Mouse (Mus musculus): ENCODE measurements around the gene Hunk.

Gene Hunk

GRCm38 (mm10) chr16:90385688-90386513 lies at the start of gene Hunk:
TSS of gene Hunk (plus strand) at chr16:90386013.
- DNase-seq (ENCODE audit: low read depth, low spot score), result peak; percentile 67

DNA sequence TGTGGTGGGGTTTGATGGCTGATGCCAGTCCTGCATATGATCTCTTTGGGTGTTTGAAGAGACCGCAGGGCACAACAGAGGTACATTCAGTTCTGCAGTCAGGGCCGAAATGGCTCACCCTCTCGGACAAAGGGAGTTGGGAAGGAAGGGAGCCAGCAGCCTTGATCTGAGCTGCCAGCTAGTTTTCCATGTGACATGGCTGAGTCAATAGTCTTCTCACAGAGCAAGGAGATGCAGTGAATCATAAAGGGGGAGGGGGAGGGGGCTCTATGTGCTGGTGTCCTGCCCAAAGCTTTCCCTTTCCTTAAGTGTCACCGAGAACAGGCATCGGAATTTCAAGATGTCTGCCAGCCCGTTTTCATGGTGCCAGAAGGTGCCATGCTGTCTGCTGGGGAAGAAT lies 46.8 kb upstream of the Hunk start:
- no peak for DNase-seq (ENCODE audit: low read depth, low spot score)

DNA sequence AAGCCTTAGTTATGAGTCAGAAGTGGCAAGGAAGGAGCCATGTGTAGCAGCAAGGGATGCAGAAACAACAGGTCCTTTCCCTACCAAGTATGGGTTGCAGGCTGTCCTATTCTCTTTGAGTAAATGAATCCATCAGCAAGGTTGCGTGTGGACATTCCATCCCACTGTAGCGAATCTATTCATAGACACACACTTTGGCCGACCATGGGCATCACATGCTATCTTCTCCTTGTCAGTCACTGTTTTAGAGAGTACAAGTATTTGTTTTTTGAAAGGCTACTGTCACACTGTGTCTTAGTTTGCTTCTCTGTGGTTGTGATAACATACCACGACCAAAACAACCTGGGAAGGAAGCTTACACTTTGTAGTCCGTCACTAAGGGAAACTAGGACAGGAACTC lies 44.7 kb upstream of the Hunk start:
- no peak for DNase-seq (ENCODE audit: low read depth, low spot score)

- DNase-seq (ENCODE audit: low read depth, low spot score), result no peak
Observed at GRCm38 (mm10) chr16:90349700-90350548, 35.9 kb upstream of the Hunk start.

GRCm38 (mm10) chr16:90351726-90352125 lies 34.1 kb upstream of the Hunk start:
- DNase-seq (ENCODE audit: low read depth, low spot score), result no peak

DNA sequence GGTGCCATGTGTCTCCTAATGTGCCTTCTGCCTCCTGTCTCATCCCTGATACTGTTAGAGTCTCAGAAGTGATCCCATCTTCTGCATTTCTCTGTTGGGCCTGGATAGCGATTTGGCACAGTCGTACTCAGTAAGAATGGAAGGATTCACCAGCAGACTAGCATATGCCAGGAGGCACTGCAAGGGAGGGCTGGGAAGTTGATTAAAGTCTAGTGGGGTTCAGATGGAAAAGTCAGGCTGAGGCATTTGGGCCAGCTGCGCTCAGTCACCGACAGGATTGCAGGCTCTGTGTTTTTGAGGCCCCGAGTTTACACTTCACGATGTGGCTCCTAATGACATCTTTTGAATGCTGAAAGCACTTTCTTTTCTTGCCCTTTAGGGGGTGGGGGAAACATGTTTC lies 33.1 kb upstream of the Hunk start:
- DNase-seq (ENCODE audit: low read depth, low spot score), result peak; percentile 61

DNA sequence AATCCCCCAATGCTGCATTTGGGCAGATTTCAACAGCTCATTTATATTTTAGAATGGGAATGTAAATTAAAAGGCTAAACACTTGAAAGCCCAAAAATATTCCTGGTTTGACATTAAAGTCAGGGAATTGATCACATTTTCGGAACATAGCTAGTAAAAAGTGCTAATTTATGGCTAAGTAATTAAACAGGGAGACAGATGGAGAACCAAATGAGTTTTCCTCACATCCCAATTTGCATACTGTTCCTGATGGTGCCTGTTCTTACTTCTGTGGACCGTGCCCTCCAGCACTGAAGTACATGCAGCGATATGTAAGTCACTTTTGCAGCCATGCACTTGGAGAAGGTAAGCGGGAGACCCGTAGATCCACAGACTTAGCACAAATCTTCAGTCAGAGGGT lies 32.7 kb upstream of the Hunk start:
- peak; percentile 80 for DNase-seq (ENCODE audit: low read depth, low spot score)

- no peak for DNase-seq (ENCODE audit: low read depth, low spot score)
Observed at GRCm38 (mm10) chr16:90359329-90359728, 26.5 kb upstream of the Hunk start.

DNA sequence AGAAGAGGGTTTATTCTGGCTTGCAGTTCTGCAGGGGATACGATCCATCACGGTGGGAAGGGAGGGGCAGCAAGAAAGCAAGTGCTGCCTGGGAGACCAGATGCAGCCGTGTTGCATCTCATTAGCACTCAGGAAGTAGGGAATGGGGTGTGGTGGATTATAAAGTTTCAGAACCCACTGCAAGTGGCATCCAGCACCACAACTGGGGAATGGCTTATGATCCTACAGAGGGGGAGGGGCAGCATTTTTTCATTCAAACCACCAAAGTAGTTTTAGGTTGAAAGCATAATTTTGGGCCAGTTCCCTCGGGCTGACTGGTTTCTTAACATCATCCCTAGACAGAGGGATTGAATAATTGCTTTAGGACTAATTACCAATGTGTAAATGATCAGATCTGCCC lies 26.1 kb upstream of the Hunk start:
- DNase-seq (ENCODE audit: low read depth, low spot score), result no peak

- no peak for DNase-seq (ENCODE audit: low read depth, low spot score)
Observed at GRCm38 (mm10) chr16:90360327-90360726, 25.5 kb upstream of the Hunk start.

DNA sequence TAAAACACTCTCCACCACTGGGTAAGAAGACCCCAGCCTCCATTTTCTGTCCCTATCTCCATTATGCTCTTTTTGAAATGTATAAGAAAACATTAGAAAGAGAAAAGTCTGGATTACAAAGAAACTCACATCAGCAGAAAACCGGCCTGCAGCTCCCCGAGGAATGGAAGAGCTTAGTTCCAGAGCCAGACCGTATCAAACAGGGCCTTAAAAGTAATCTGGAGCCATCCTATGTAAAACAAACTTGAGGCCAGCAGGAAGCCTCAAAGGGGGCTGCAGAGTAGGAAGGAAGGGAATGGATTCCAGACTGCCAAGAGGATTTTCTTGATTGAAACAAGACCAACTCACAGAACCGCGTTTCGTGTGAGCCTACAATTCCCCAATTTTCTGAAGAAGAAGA lies 22.9 kb upstream of the Hunk start:
- no peak for DNase-seq (ENCODE audit: low read depth, low spot score)

DNA sequence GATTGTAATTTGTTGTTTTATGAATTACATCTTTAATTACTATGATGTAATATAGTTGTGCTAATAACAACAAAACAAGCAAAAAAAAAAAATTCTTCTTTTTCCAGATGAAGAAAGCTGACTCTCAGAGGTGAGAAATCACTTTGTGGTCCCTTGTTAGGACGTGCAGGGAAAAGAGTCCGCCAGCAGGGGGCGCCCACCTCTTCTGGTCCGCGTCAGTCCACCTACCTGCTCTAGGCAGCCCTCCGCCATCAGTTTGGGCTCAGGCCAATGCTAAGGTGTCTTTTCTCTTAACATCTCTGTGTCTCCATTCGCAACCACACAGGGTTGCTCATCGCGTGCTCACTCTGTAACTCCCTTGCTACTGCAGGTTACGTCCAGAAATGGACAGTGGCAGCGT lies 5.9 kb upstream of the Hunk start:
- DNase-seq (ENCODE audit: low read depth, low spot score), result no peak

DNA sequence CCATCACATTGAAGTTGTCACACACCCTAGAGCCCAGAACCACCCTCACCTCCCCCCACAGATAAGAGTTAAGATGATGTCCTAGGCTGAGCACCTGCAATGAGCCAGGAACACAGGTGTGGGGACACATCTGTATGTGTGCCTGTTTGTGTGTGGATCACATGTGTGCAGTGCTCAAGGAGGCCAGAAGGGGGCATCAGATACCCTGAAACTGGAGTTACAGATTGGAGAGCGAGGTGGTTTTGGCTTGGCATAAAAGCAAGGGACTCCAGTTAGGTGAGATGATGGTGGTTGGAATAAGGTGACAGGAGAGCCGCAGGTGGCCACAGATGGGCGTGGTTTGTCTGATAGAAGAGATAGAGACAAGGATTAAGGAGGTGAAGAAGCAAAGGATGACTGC lies 4.2 kb upstream of the Hunk start:
- no peak for DNase-seq (ENCODE audit: low read depth, low spot score)

GRCm38 (mm10) chr16:90382701-90383280 lies 3.0 kb upstream of the Hunk start:
- DNase-seq (ENCODE audit: low read depth, low spot score), result no peak

- no peak for DNase-seq (ENCODE audit: low read depth, low spot score)
Observed at GRCm38 (mm10) chr16:90384058-90384457, 1.8 kb upstream of the Hunk start.

DNA sequence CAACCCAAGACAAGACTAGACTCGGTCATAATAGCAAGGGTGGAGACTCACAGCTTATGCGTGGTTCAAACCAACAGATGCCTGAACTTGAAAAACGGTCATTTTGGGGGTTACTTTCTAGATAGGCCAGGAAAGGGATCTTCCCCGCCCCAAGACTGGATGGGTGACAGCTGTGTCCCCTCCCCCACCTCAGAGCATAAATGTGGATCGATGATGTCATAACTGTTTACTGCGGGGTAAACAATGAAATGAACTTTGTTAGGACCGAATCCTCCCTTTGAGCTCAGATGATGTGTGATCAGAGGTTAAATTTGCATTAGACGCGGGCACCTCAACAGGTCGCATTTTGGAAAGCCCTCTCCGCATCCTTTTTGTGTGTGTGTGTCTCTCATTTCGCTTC lies 967 bp upstream of the Hunk start:
- no peak for DNase-seq (ENCODE audit: low read depth, low spot score)

GRCm38 (mm10) chr16:90385326-90385687 lies 506 bp upstream of the Hunk start:
- DNase-seq (ENCODE audit: low read depth, low spot score), result no peak

GRCm38 (mm10) chr16:90386514-90387160 lies 824 bp downstream of the Hunk start:
- DNase-seq (ENCODE audit: low read depth, low spot score), result no peak

- DNase-seq (ENCODE audit: low read depth, low spot score), result no peak
Observed at GRCm38 (mm10) chr16:90387161-90387671, 1.4 kb downstream of the Hunk start.

DNA sequence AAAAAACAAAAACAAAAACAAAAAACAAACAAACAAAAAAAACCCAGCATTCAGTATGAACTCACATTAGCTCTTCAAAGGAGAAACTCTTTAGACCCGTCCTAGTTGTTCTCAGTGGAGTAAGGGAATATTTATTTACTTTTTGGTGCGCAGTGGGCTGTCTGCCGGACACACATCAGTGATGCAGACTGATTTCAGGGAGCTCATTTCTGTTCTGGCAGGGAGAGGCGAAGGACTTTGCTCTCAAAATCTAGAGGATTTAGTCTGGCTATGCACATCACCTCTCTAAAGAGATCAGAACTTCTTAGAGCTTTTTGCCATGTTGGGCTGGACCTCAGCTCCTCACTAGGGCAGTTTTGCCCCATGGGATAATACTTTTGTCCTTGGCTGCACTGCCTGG lies 2.1 kb downstream of the Hunk start:
- DNase-seq (ENCODE audit: low read depth, low spot score), result no peak

GRCm38 (mm10) chr16:90389103-90389750 lies 3.4 kb downstream of the Hunk start:
- DNase-seq (ENCODE audit: low read depth, low spot score), result no peak

Measured in brain, embryonic 18.5 days (tissue).